Mouse (Mus musculus): ENCODE measurements at regions not wholly inside any gene's neighbourhood (a gene's known extent, or its start where the extent isn't known, plus 50 kb on each side); places are given as distances from the start of the nearest gene placed in this dataset.
A peak's percentile ranks its signal among the peaks of the same experiment; 100 is the strongest.

DNA sequence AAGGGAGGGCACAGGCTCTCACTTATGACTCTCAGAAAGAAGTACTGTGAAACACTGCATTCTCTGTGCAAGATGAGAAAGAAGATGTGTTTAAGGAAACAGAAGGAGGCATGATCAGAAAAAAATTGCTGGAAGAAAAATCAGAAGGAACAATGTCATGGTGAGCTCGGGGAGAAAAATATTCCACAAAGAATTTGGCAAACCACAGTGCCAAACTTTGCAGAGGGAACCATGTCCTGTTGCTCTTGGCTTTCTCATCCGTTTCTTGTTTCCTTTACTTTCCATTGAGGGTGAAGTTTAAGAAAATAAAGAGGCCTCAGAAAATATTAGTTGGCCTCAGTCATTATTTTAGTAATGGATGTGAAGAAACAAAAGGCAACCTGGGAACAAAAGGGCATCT is 804.4 kb downstream of the Ntrk3 start:
- no peak for DNase-seq

DNA sequence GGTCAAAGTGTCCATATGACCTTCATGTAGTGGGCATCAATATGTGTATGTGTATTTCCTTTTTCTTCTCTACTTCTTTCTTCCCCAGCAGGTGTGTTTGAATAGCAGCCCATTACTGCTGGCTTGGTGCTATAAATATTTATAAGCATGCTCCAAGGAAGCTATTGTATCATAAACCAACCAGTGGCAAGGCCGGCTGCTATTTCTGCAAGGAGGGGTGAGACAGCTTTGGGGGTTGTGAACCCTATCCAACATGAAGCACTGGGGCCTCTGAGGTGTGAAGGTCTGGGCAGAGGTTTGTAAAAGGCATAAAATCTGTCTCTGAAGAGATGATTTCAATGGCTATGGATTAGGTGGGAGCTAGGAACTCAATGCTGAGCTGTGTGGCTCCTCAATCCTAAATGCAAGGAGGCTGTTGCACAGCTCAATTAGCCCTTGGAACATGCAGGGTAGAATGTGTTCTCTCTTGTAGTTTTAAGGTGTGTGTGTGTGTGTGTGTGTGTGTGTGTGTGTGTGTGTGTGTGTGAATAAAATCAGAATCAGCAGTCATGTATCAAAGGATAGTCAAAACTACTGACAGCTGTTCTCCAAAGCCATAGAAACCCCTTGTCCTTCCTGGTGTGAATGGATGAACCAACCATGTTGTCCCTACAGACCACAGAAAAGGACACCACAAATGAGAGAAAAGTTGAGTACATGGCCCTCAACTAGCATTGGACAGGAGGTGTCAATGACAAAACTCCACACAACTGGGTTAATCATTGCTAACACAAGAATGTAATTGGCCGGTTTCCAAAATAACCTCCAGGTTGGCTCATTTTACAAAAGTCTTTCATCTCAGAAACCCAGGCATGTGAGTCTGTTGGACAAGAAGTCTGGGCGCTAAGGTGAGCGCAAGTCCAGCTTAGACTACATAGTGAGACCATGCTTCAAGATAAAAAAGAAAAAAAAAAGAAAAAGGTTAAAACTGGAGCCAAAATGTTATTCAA is 809.0 kb downstream of the Ntrk3 start:
- DNase-seq, result no peak

DNA sequence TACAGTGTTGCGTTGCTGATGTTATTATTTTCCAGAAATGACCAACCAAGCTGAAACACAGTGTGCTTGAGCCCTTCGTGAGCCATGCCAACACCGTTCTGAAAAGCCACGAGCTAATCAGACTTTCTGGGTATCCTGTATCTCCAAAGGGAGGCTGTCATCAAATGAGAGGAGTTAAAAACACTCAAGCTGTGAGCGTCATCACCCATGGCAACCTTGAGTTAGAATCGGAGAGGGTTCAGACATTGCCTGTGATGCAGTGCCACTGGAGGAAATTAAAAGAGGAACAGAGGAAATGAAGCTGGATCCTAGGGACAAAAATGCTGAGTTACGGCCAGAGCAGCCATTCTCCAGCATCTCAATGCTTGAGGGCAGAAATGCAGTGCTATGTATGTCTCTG is 838.6 kb downstream of the Ntrk3 start:
- DNase-seq, result no peak

DNA sequence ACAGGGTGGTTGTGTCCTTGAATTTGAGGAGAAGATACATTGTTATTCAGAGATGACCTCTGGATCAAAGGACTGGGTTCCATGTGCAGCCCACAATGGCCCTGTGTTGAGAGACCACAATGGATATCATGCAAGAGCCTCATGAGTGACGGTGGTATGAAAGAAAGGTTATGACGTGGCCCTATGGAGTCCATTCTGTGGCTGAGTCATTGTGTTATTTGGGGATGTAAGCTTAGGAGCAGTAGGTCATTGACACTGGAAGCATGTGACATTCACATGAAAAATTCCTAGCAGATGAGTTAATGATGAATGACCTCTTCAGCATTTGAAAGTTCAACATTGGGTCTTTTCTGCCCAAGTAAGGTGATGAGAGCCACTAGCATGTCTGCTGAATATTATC is 849.3 kb downstream of the Ntrk3 start:
- no peak for DNase-seq

DNA sequence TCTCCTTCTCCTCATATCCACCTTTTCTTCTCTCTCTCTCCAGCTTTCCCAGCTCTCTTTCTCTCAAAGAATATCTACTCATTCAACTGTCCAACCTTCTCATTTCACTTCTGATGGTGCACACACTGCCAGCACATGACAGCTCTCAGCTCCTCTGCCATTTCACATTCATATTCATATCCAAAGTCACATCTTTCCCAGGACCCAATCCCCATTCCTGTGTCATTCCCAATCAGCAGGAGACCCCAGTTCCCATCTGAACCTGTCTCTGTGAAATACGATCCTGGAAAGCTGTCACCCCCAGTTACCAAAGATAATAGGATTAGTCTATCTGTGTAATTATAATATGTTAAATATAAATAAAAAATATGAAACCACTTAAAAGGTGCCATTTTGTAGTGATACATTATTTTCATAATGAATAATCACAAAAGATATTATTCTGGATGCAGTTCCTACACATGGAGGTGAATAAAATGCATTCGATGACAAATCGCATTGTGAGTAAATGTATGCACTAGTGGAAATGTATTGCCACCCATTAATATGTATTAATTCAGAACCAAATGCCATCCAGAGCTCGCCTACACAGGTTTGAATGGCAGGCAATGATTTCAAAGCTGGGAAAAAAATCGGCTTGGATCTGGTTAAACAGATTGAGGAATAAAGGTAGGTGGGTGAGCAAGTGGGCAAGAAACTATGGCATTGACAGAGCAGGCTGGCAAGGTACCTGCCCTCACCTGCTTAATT is 855.0 kb downstream of the Ntrk3 start:
- no peak for DNase-seq

DNA sequence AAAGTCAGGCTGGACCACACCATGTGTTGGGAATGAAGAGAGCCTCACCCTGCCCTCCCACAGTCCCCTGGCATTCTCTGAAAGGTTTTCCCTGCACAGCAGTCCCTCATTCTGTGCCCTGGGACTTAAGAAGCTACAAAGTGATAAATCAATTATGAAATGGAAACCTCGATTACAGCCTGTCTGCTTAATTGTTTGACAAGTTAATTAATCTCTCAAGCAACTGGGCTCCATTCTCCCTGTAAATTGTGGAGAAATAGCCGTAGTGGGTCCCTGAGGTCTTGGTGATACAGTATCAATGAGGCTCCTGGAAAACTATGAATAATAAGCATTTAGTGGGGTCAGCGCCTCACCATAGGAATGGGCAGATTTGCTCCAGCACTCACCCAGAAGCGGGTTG is 870.3 kb downstream of the Ntrk3 start:
- no peak for DNase-seq

DNA sequence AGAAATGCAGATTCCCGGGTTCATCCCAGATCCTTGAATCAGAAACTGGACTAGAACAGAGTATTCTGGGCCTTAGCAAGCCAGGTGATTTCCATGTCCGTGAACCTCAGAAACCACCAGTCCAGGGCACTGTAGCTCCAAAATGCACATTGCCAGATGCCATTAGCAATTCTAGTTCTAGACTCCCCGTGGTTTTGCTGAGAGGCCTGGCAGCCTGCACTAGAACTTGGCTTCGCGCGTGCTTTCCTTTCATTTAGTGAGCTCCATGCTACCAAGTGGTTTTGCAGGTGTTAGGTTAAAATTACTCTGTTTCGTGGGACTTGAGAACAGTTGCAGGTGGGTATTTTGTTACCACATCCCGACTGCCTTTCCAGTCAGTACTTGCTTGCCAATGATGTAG is 876.0 kb downstream of the Ntrk3 start:
- peak; percentile 23 for DNase-seq

DNA sequence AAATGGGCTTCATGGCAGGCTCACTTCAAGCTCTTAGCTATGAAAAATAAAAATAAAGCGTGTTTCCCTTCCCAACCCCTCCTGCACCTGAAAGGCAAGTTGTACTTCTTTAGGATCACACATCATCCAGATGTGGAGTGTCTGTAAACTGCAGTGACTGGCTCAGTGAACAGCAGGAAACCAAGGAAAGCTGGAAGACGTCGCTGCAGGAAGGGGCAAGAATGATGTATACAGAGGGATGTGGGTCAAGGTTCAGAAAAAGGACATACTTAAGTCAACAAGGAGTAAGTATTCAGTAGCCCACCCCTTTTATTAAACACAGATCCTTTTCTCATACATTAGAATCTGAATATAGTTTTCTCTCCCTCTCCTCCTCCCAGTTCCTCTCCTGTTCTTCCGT is 879.4 kb downstream of the Ntrk3 start:
- DNase-seq, result no peak

DNA sequence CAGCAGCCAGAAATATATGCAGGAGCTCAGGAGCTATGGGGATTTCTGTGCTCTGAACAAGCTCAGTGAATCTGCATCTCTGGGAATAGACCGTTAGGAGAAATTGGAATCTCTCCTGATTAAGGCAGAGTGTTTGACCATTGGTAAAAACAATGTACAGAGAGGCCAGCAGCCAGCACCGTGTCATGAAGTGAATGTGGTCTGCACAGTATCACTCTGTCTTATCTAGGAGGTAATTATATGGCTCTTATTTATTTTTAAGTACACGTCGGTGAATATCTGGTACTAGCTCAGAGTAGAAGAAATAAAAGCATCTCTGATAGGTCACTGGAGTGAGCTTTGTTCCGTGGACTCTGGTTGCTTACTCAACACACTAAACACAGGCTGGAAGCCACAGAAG is 879.8 kb downstream of the Ntrk3 start:
- no peak for DNase-seq

DNA sequence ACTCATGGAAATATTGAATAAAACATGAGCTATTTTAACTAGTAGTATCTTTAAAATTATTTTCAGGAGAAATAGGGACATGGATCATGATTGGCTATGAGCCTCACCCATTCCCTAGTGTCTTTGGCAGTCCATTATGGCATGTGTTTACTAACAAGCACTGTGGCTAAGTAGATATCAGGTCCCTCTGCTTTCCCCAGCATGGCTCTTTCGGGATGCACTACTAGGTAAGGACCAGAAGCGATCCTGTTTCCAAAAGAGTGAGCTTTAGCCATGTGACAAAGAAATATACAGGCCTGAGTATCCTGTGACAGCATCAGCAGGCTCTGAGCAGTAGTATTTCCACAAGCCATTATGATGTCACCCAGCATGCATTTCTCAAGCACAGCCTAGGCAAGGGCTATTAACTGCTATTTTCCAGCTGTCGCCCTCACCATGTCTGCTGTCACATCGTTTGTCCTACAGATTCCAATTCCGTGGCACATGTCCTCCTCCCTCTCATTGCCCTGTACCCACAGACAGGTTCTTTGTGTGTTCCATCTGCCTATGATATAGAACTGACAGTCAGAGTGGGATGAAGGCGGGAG is 882.1 kb downstream of the Ntrk3 start:
- DNase-seq, result no peak

DNA sequence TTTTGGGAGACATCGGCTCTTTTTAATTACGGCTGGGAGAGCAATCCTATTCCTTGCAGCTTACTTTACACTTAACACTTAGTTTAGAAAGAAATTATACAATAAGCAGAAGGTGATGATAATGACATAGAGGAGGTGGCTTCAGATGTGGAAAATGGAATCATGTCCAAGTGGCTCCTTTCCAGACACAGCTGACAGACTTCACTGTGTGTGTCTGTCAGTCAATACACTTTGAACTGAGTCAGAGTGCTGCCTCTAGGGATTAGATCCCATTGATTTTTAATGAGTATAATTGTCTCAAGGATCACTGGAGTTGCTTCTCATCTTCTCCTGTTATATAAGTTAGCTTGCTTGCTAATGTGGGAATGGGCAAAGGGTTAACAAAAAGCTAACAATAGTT is 882.7 kb downstream of the Ntrk3 start:
- DNase-seq, result no peak

DNA sequence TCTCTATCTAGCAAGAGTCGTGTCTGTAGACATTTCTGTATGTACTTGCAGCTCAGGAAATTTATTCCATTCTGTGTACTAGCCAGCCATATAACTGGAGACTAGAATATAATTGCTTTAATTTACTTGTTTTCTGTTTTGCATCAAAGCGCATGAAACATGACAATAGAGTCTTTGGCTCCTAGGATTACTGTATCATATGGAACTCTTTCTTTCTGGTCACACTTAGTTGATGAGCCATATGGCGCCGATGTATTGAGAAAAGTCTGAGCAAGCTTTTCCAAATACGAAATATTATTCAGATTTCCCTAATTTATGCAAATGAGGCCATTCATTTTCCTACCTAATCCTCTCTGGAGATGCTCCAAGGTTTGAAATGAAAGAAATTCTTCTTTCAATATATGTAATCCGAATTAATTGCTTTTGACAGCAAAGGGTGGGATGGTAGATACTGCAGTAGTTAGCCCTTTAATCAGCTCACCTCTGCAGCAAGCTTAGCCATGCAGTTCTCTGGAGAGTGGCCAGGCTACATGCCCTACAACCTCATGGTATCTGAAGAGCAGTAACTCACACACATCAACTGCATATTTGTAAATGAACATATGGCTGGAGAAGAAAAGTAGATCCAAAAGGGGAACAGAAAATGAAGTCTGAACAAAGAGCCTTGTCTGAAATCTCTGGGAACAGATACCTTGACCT is 913.4 kb downstream of the Ntrk3 start:
- DNase-seq, result no peak

DNA sequence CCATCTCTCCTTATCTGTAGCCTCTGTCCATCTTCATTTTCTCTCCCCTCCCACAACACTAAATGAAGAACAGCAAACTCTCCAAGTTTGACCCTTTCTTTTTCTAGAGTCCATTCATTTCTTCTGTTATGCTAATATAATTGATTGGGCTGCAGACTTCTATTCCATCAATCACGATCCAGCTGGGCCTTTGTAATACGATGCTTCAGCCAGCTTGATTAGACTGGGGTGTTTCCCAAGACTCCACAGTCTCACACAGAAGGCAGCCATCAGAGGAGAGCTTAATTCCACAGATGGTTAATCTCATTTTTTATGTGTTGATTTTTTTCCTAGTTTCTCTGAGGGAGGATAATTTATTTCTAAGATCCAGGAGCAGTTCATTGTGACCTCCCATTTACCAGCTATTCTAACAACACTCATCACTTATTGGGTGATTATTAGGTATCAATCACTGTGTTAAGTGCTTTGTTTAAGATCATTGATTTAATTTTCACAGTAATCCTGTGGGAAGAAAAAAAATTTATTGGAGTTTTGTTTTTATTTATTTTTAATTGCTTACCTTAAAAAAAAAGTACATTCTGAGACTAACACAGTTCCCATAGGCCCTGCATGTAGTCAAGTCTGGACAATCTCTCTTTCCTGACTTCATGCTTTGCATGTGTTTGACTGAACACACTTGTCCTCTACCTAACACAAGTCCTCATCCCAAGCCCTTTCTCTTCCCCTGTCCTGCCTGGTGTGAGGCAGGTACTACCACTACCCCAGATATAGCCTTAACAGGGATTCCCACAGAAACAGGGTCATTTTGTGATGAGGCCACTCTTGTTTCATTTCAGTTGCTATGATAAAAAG is 925.5 kb downstream of the Ntrk3 start:
- no peak for DNase-seq

DNA sequence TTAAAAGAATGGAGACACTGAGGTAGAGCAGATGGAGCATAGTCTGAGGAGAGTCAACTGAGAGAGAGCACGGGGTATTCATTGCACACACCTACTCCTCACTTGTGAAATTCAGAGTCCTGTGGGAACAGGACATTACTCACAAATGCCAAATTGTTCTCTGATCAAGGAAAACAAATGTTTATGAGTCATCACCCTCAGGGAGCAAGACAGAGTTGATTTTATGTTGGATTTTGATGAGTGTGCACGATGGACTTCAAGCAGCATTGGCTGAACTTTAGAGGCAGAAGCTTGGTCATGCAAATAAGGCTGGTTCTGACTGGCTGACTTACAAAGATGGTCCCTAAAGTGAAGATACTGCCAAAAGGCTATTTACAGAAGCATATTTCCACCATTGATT is 951.0 kb downstream of the Ntrk3 start:
- DNase-seq, result no peak

DNA sequence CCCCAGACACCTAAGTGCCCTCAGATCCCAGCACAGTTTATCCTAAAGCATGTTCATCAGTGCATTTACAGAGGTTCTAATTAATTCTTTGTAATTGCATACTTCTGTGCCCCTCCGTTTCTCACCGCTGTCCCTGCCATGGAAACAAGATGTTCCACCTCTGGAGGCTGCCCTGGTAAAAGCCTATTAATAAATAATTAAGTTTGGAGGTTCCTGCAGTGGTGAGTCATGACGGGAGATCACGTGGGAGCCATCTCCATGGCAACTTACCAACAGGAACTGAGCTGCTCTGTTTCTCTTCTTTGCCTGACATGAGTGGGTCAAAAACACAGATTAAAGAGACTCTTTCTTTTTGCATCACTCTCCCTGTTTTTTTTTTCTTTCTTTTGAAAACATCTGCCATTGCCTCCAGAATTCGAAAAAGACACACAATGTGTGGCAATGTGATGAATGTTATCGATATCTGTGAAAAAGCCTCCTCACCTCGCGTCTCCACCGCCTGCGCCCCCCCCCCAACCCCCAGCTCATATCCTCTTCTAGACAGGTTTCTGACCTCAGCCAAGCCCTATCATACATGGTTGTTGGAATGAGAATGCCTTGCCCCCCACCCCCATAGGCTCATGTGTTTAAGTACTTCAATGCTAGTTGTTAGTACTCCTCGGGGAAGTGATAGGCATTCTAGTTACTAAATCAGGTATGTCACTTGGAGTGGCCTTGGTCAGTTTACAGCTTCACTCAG is 965.9 kb downstream of the Ntrk3 start:
- peak; percentile 4 for DNase-seq

DNA sequence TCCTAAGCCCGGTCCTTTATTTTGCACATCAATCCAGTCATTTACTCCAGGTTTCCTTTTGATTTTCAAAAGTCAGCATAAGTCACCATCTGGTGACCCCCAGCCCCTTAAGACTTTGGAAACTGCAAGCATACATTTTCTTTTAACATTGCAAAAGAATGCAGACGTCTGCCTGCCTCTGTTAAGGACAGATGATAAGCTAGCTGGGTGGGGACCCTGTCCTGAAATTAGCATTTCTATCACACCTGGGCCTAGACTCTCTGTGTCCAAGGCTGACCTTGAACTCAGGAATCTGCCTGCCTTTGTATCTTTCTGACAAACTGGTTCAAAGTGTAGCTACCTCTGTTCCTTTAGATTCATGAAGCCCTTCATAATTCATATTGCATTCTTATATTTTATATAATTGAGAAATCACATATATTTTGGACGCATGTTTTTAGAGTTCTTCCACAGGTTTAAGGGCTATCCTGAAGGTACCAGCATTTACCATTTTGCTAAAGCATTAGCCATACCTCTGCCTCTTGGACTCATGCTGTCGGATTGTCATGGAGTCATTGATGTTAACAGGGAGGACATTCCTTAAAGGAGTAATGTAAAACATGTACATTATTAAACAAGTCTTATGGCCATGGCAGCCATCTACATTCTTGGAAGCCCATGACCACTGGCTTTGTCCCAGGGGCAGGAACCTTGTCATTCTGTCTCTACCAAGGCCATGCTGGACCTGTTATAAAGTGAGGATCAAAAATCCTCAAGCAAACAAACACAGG is 998.6 kb downstream of the Ntrk3 start:
- DNase-seq, result no peak
